Mouse (Mus musculus): ENCODE results near the gene Vmn2r11. TPM values are rescaled to one million over a fixed set of nuclear protein-coding genes. Genes with fewer than 3 reads are reported as not detected.

The Vmn2r11 gene
- polyA plus RNA-seq (2015; fragmentation: Nextera tagmentation; extraction: Ambion mirVana): not detected in 2 replicates

DNA sequence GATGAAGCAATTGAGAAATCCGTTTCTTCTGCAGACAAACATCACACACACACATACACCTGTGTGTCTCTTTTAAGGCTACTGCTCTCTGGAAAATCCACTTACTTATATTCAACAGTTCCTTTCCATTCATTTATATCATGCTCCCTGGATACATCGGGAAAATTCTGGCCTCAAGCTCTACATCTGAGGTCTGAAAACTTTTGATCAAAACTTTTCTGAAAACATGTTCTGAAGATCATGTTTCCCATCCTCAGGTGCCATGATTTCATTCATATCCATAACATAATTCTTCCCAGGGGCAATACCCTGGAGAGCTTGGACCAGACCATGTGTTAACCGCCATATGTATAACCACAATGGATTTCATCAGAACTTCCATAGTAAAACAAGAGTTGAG lies at the start of gene Vmn2r11:
Gene Vmn2r11 (minus strand): TSS at position 101 of the 400 bp plus-strand sequence.

DNA sequence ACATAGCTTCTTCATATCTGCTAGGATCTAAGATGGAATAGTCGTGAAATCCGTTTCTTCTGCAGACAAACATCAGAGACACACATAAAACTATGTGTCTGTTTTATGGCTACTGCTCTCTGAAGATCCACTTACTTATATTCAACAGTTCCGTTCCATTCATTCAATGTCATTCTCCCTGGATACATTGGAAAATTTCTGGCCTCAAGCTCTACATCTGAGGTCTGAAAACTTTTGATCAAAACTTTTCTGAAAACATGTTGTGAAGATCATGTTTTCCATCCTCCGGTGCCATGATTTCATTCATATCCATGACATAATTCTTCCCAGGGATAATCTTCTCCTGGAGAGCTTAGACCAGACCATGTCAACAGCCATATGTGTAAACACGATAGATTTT lies 38.5 kb upstream of the Vmn2r11 start, which contains the start of gene Vmn2r12:
Gene Vmn2r12 (minus strand): TSS at position 101 of the 400 bp plus-strand sequence.

DNA sequence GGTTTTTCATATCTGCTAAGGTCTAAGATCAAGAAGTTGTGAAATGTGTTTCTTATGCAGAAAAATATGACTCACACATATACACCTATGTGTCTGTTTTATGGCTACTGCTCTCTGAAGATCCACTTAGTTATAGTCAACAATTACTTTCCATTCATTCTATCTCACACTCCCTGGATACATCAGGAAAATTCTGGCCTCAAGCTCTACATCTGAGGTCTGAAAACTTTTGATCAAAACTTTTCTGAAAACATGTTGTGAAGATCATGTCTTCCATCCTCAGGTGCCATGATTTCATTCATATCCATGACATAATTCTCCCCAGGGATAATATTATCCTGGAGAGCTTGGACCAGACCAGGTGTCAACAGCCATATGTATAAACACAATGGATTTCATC lies 52.9 kb downstream of the Vmn2r11 start, which contains the start of gene Vmn2r10:
Gene Vmn2r10 (minus strand): TSS at position 101 of the 400 bp plus-strand sequence.

Other genes with a start within 250 kb of the Vmn2r11 start
- not detected in 2 replicates for gene Vmn2r9, start 207.0 kb downstream of the Vmn2r11 start, polyA plus RNA-seq (2015; fragmentation: Nextera tagmentation; extraction: Ambion mirVana)
- not detected in 2 replicates for gene Vmn2r10, start 53.0 kb downstream of the Vmn2r11 start, polyA plus RNA-seq (2015; fragmentation: Nextera tagmentation; extraction: Ambion mirVana)
- gene Vmn2r12, start 38.4 kb upstream of the Vmn2r11 start, polyA plus RNA-seq (2015; fragmentation: Nextera tagmentation; extraction: Ambion mirVana): not detected in 2 replicates
- not detected in 2 replicates for gene Vmn2r13, start 132.6 kb upstream of the Vmn2r11 start, polyA plus RNA-seq (2015; fragmentation: Nextera tagmentation; extraction: Ambion mirVana)
- gene Vmn2r14, start 165.1 kb upstream of the Vmn2r11 start, polyA plus RNA-seq (2015; fragmentation: Nextera tagmentation; extraction: Ambion mirVana): not detected in 2 replicates
- gene Vmn2r15, start 238.1 kb upstream of the Vmn2r11 start, polyA plus RNA-seq (2015; fragmentation: Nextera tagmentation; extraction: Ambion mirVana): not detected in 2 replicates